Mouse (Mus musculus) kidney, postnatal 14 days (tissue): ENCODE measurements around the gene Bcat2.
A peak's percentile ranks its signal among the peaks of the same experiment; 100 is the strongest.

Source experiments
- DNase-seq: peaks from one replicate; pipeline ENCODE4 v3.0.0; 2022; ENCODE audit warnings: mixed read lengths

Gene Bcat2

GRCm38 (mm10) chr7:45627261-45627660 lies 57.3 kb downstream of the Bcat2 start, which contains the start of gene Rasip1:
Gene Rasip1 (plus strand): TSS chr7:45627488.
- DNase-seq = peak; percentile 78

- DNase-seq = peak; percentile 93
Observed at GRCm38 (mm10) chr7:45628364-45629294, 58.7 kb downstream of the Bcat2 start.

GRCm38 (mm10) chr7:45630064-45630907 lies 60.3 kb downstream of the Bcat2 start:
- no peak for DNase-seq

DNA sequence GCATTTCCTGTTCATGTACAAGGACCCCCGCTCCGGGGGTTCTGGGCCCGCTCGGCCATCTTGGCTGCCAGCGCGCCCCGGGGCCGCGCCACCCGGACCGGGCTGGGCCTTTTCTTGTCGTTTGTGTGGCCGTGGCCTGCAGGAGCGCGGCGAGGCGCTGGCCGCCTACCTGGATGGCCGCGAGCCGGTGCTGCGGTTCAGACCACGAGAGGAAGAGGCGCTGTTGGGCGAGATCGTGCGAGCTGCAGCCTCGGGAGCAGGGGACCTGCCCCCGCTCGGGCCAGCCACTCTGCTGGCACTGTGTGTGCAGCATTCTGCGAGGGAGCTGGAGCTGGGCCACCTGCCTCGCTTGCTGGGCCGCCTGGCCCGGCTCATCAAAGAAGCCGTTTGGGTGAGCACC lies 62.5 kb downstream of the Bcat2 start:
- peak; percentile 54 for DNase-seq

DNA sequence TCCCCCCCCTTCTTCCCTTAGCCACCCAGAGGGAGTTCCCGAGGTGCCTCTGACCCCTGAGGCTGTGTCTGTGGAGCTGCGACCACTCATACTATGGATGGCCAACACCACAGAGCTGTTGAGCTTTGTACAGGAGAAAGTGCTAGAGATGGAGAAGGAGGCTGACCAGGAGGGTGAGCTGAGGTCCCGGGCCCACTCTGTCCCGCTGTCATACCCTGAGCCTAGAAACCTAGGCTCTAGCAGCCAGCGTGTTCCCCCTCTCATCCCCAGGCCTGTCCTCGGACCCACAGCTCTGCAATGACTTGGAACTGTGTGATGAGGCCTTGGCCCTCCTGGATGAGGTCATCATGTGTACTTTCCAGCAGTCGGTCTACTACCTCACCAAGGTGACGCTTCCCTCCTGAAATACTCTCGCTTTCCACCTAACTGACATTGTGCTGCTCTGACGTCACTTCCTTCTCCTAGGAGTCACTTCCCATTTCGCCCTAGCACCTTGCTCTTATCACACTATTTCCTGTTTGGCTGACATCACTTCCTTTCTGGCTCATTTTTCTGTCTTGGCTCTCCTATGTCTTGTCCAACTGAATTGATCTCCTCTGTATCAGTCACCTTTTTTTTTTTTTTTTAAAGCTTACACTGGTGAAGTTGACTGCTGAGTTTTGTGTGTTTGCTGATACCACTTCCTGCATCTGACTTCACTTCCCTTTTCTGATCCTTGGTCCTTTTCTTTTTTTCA lies 65.2 kb downstream of the Bcat2 start:
- DNase-seq = peak; percentile 50

DNA sequence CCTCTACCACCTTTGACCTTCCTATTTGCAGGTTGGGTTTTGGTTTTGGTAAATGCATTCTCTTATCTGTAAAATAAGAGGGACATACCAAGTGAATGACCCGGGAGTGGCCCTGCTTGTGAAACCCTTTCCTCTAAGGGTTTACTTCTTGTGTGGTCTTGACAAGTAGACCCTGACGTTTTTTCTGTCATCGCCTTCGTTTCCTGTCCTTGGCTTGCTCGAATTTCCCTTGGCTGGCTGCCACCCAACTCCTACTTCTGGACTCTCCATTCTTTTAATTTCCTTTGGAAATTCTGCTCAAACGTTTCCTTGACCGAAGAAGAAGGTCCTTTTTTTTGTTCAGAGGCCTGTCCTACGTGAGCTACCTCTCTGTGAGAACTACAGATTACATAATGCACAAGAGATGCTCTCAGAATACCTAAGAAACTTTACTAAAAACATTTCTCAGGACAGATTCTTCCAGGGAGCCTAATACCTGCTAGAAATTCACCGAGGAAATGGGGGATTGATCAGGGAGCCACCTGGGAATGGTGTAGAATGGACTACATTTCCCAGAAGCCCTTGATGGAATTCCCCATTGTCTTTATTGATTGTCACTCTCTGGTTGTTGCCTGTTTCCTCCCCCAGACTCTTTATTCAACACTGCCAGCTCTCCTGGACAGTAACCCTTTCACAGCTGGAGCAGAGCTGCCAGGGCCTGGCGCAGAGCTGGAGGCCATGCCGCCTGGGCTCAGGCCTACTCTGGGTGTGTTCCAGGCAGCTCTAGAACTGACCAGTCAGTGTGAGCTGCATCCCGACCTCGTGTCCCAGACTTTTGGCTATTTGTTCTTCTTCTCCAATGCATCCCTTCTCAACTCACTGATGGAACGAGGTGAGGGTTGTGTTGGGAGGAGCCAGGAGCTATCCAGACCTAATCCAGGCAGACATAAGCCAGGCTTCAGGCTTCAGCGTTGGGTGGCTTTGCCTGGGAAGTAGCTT lies 66.0 kb downstream of the Bcat2 start:
- peak; percentile 82 for DNase-seq

- DNase-seq = no peak
Observed at GRCm38 (mm10) chr7:45637710-45638109, 67.8 kb downstream of the Bcat2 start.

DNA sequence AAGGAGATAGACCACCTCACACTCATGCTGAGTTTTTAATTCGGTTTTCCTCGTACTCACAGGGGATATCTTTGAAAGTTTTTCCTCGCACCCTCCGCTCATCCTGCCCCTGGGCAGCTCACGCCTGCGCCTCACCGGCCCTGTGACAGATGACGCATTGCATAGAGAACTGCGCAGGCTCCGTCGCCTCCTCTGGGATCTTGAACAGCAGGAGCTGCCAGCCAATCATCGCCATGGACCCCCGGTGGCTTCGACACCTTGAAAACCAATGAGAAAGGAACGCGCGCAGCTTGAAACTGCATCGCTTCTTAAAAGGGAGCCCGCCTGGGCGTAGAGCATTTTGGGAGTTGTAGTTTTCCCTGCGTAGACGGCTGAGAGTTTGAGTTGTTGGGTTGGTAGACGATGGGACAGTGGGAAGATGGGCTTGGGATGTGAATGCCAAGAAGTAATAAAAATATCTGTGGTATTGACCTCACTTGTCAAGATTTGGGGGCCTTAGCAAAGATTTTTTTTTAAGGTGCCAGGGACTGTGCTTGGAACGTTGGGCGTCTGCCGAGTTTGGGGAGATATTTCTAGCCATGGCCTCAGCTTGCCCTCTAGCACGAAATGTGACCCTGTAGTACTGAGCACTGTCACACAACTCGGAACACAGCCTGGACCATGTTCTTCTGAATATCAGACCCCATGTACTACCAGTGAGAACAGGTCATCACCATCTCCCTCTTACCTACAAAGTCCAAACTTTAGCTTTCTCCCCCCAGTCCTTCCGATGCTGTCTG lies 68.9 kb downstream of the Bcat2 start:
- DNase-seq = peak; percentile 95
